Mouse (Mus musculus) intestine, embryonic 16.5 days (tissue): ENCODE results near the gene Fbxl13. TPM values are rescaled to one million over a fixed set of nuclear protein-coding genes. Genes with fewer than 3 reads are reported as not detected.
A peak's percentile ranks its signal among the peaks of the same experiment; 100 is the strongest.

Experiments used
- ATAC-seq: fragments of 200-750 bp; cut with Nextera tagmentation; 2 replicates; pipeline ENCODE4 v1.8.0; 2017; ENCODE audit warnings: moderate TSS enrichment, moderate library complexity
- H3K27ac ChIP-seq: fragments of 300-500 bp; sonication (generic); 2 replicates; pipeline ENCODE4 v1.5.1; 2014; ENCODE audit warnings: mild to moderate bottlenecking, low read length
- H3K27me3 ChIP-seq: fragments of 300-500 bp; sonication (generic); replicated peaks from 2 replicates; pipeline ENCODE4 v1.6.1; 2014; ENCODE audit warnings: low read length, control low read depth, mixed read lengths; ENCODE audit not compliant: control insufficient read depth, insufficient read depth
- H3K36me3 ChIP-seq: fragments of 300-500 bp; sonication (generic); 2 replicates; pipeline ENCODE4 v1.6.1; 2014; ENCODE audit warnings: low read length, control low read depth; ENCODE audit not compliant: control insufficient read depth, insufficient read depth
- H3K4me1 ChIP-seq: fragments of 300-500 bp; sonication (generic); 2 replicates; pipeline ENCODE4 v1.6.1; 2014; ENCODE audit warnings: low read length, control low read depth, mixed read lengths; ENCODE audit not compliant: control insufficient read depth, insufficient read depth
- H3K4me2 ChIP-seq: fragments of 300-500 bp; sonication (generic); 2 replicates; pipeline ENCODE4 v1.6.1; 2014; ENCODE audit warnings: low read depth, low read length, control low read depth
- H3K4me3 ChIP-seq: fragments of 300-500 bp; sonication (generic); 2 replicates; pipeline ENCODE4 v1.5.1; 2014; ENCODE audit warnings: mild to moderate bottlenecking, low read length
- H3K9ac ChIP-seq: fragments of 300-500 bp; sonication (generic); 2 replicates; pipeline ENCODE4 v1.6.1; 2014; ENCODE audit warnings: low read depth, low read length
- H3K9me3 ChIP-seq: fragments of 300-500 bp; sonication (generic); 2 replicates; pipeline ENCODE4 v1.6.1; 2016; ENCODE audit warnings: low read length, control low read depth; ENCODE audit not compliant: control insufficient read depth
- WGBS: fragments of 180-500 bp; shearing (Covaris S2); extraction: QIAGEN DNeasy Blood & Tissue Kit; methylation state at CpG from one replicate; pipeline ENCODE4 v1.1.7; 2014; 5-methylcytosine and 5-hydroxymethylcytosine counted together
- polyA plus RNA-seq: library from polyadenylated mRNA; unstranded; fragments of >200 nt; fragmentation: Nextera tagmentation; extraction: Ambion mirVana; gene quantifications from 2 replicates; pipeline ENCODE4 v1.2.1, GENCODE M21; 2015

Fbxl13 gene
- polyA plus RNA-seq, 1 experiment from 2014 or later, result 0.09 TPM

DNA sequence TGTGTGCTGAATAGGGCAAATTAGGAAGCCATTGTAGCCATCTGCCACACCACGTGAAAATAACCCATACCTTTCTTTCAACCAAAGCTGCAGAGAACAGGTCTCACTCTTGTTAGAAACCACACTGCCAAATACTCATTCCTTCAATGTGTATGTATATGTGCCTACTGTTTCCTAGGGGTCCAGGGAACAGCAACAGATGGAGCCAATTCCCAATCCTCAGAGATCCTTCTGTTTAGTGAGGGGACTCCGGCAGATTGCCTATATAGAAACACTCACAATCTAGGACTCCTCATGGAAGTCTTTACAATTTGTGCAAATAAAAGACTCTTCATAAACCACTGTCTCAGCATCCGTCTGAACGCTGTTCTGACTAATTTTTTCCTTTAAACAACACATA is 127.2 kb downstream of the Fbxl13 start:
- 76% methylated on average over 4 of the region's 4 CpGs for whole genome bisulfite sequencing
- H3K4me3 ChIP-seq, result no peak overlapping the region
- H3K27me3 ChIP-seq, result no peaks in the 10 kb centered on the region
- no peak overlapping the region for H3K4me2 ChIP-seq
- H3K27ac ChIP-seq, result no peak overlapping the region
- no peaks in the 10 kb centered on the region for H3K9me3 ChIP-seq
- ATAC-seq, result no peak
- no peaks in the 10 kb centered on the region for H3K36me3 ChIP-seq
- no peak overlapping the region for H3K9ac ChIP-seq
- H3K4me1 ChIP-seq, result no peaks in the 10 kb centered on the region

DNA sequence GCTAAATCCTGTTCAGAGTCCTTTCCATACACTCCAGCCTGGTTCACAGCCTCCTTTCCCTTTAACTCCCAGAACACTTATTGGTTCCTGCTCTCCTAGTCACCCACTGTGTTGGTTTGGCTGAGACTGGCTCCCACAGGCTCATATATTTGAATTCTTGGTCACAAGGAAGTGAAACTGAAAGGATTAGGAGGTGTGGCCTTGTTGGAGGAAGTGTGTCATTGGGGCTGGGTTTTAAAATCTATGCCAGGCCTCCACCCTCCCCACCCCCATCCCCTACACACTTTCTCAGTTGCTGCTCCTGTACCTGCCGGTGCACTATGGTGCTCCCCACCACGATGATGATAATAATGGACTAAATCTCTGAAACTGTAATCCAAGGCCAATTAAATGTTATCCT is 127.9 kb downstream of the Fbxl13 start:
- H3K27me3 ChIP-seq, result no peaks in the 10 kb centered on the region
- no peak overlapping the region for H3K4me2 ChIP-seq
- no peak overlapping the region for H3K9ac ChIP-seq
- no peaks in the 10 kb centered on the region for H3K36me3 ChIP-seq
- no peaks in the 10 kb centered on the region for H3K4me1 ChIP-seq
- no peak for ATAC-seq
- no peaks in the 10 kb centered on the region for H3K9me3 ChIP-seq
- no peak overlapping the region for H3K4me3 ChIP-seq
- 87% methylated on average over 2 of the region's 2 CpGs for WGBS
- no peak overlapping the region for H3K27ac ChIP-seq

DNA sequence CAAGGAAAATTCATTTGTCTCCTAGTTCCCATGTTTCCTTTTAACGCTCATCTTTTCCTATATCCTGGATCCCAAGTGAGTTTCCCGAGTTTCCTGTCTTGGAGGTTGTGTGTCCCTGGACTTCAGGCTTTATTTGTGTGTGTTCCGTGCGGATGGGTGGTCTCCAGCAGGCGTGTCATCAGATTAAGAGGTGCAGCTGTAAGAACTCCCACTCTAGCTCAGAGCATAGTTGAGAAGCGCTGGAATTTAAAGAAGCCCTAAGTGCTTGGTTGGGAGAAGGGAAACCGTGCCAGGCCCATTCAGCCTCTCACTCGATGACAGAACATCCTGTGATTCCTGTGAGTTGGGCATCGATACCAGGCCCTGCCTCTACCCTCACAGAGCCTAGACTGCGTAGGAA is 132.1 kb downstream of the Fbxl13 start:
- no peak overlapping the region for H3K9ac ChIP-seq
- H3K36me3 ChIP-seq, result no peaks in the 10 kb centered on the region
- 48% methylated on average over 10 of the region's 10 CpGs for WGBS
- peak; percentile 80 for ATAC-seq
- no peak overlapping the region for H3K27ac ChIP-seq
- H3K9me3 ChIP-seq, result no peaks in the 10 kb centered on the region
- no peak overlapping the region for H3K4me3 ChIP-seq
- no peak overlapping the region for H3K4me2 ChIP-seq
- H3K4me1 ChIP-seq, result no peaks in the 10 kb centered on the region
- no peaks in the 10 kb centered on the region for H3K27me3 ChIP-seq

DNA sequence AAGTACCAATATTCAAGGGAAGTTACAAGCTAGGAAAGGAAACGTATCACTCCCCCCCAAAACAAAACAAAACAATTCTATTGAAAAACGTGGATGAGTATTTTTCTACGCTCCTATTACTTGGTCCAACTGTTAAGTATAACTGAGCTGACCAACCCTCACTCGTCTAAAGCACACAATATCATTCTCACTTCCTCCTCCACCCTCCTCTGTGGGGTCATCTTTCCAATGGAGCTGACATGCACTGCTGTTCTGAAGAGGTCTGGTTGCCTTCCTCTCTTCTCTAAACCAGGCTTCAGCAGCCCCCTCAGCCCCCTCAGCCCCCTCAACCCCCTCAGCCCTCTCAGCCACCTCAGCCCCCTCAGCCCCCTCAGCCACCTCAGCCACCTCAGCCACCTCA is 135.6 kb downstream of the Fbxl13 start:
- no peaks in the 10 kb centered on the region for H3K36me3 ChIP-seq
- 74% methylated on average over 4 of the region's 4 CpGs for WGBS
- ATAC-seq, result no peak

DNA sequence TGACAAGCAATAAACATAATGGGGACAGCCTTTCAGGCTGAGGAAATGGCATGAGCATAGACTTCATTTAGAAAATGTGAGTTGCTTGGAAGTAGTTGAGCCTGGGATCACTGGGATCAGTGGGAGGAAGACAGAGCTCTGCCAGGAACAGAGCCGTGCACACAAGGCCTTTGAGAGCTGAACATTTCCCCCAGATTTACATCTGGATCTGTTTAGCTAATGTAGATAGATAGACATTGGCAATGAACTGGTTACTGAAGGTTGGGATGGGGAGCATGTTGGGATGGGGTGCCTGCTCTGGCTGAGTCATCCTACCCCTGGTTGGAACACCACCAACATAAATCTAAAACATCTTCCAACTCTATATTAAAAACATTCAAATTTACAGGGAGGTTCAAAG is 138.5 kb downstream of the Fbxl13 start:
- H3K36me3 ChIP-seq, result no peaks in the 10 kb centered on the region
- no peaks in the 10 kb centered on the region for H3K27me3 ChIP-seq
- H3K27ac ChIP-seq, result no peak overlapping the region
- H3K9ac ChIP-seq, result no peak overlapping the region
- no peak overlapping the region for H3K4me2 ChIP-seq
- H3K4me3 ChIP-seq, result no peak overlapping the region
- WGBS, result 65% methylated on average over 1 of the region's 1 CpGs
- no peak for ATAC-seq
- no peaks in the 10 kb centered on the region for H3K4me1 ChIP-seq
- H3K9me3 ChIP-seq, result no peaks in the 10 kb centered on the region

More for the DNA sequence above, 135.6 kb downstream of the Fbxl13 start:
- Histone ChIP-seq H3K4me3 (no peak overlapping the region), H3K4me1 (no peaks in the 10 kb centered on the region), H3K27ac (no peak overlapping the region), H3K9me3 (no peaks in the 10 kb centered on the region), H3K27me3 (no peaks in the 10 kb centered on the region), H3K9ac (no peak overlapping the region), H3K4me2 (no peak overlapping the region)

DNA sequence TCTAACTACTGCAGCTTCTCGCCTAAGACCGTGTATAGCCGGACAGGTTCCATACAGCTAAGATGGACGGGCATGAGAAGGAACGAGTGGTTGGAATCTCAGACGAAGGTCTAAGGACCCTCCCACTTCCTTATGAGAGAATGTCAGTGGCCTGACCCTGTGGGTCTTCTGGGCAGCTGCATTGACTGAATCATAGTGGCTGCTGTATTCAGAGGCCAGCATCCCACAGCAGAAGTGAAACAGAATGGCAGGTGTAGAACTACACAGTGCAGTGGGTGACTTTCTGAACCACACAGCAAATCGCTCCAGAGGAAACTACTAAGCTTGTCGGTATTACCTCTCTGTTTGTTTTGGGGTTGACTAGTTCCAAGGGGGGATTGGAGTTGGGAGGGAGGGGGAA is 140.3 kb downstream of the Fbxl13 start:
- H3K27ac ChIP-seq, result no peak overlapping the region
- no peak for ATAC-seq
- 77% methylated on average over 8 of the region's 8 CpGs for WGBS
- H3K36me3 ChIP-seq, result no peaks in the 10 kb centered on the region
- H3K4me3 ChIP-seq, result no peak overlapping the region
- H3K4me2 ChIP-seq, result no peak overlapping the region
- no peaks in the 10 kb centered on the region for H3K9me3 ChIP-seq
- no peaks in the 10 kb centered on the region for H3K27me3 ChIP-seq
- no peak overlapping the region for H3K9ac ChIP-seq
- 0 out of 2 replicates have a peak, but pooled peaks cover 5% of the 10 kb centered on the region for H3K4me1 ChIP-seq

DNA sequence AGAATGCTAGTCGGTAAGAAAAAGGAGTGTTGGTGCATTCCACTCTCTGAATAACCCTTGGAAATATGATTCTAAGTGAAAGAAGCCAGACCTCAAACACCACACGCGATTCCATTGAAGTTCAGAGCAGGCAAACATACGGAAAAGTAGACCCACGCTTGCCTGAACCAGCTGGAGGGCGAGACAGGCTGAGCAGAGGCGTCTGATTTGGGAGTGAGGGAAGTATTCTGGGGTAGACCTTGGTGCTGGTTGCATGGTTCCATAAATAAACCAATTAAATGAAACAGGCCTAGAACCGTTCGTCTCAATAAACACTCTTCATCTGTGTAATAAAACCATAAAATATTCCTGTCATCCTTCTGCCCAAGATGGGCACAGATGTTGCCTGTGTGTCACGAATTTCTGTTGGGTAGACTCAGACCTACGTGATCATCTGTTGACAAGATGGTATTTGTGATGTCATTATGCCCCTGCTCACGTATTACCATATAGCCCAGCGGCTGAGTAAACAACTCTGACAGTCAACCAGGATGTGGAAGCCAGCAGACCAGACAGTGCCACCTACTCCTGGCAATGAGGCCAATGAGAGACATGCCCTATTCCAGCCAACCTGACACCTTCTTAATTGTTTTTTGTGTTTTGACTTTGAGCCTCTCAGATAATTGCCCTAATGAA is 142.4 kb downstream of the Fbxl13 start:
- no peak for ATAC-seq
- 61% methylated on average over 13 of the region's 13 CpGs for WGBS
- Histone ChIP-seq H3K36me3 (no peaks in the 10 kb centered on the region), H3K4me2 (no peak overlapping the region), H3K4me3 (no peak overlapping the region), H3K9me3 (no peaks in the 10 kb centered on the region), H3K4me1 (0 out of 2 replicates have a peak, but pooled peaks cover 5% of the 10 kb centered on the region), H3K9ac (no peak overlapping the region), H3K27me3 (no peaks in the 10 kb centered on the region), H3K27ac (no peak overlapping the region)

DNA sequence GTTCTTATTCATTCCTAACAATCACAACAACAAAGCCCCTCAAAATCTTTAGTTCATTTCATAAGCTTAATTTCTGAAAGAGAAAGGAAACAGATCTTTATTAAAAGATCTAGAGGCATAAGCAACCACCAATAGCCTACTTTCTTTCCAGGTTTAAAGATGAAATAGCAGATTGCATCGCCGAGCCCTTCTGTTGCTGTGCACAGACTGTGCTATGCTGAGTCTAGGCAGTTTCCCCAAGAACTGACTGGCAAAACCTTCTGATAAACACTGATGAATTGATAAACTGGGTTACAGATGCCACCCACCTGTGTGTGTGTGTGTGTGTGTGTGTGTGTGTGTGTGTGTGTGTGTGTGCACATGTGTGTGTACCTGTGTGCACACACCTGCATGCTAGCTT is 144.5 kb downstream of the Fbxl13 start:
- WGBS, result 60% methylated on average over 2 of the region's 2 CpGs
- Histone ChIP-seq H3K4me2 (no peak overlapping the region), H3K9me3 (no peaks in the 10 kb centered on the region), H3K27me3 (no peaks in the 10 kb centered on the region), H3K4me3 (no peak overlapping the region), H3K36me3 (no peaks in the 10 kb centered on the region), H3K27ac (no peak overlapping the region), H3K9ac (no peak overlapping the region), H3K4me1 (0 out of 2 replicates have a peak, but pooled peaks cover 5% of the 10 kb centered on the region)
- no peak for ATAC-seq

DNA sequence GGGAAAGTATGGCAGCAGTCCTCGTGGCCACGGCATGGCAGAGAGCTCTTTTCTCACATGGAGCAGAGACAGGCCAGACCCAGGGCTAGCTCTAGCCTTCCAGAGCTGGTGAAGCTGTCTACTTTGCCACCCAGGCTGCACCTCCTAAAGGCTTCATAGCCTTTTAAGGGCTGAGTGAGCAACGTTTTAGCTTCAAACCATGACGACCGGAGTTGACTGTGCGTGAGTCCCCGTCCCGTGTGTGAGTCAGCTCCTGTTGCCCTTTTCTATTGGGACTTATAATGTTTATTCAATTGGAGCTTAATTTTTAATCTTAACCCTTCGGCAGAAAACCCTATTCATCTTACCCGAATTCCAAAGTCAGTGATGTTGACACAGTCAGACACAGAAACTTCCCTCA is 145.3 kb downstream of the Fbxl13 start:
- ATAC-seq, result no peak
- Histone ChIP-seq H3K4me3 (no peak overlapping the region), H3K9me3 (no peaks in the 10 kb centered on the region), H3K9ac (no peak overlapping the region), H3K4me1 (0 out of 2 replicates have a peak, but pooled peaks cover 5% of the 10 kb centered on the region), H3K36me3 (no peaks in the 10 kb centered on the region), H3K4me2 (no peak overlapping the region), H3K27ac (no peak overlapping the region), H3K27me3 (no peaks in the 10 kb centered on the region)
- WGBS, result 60% methylated on average over 10 of the region's 10 CpGs

DNA sequence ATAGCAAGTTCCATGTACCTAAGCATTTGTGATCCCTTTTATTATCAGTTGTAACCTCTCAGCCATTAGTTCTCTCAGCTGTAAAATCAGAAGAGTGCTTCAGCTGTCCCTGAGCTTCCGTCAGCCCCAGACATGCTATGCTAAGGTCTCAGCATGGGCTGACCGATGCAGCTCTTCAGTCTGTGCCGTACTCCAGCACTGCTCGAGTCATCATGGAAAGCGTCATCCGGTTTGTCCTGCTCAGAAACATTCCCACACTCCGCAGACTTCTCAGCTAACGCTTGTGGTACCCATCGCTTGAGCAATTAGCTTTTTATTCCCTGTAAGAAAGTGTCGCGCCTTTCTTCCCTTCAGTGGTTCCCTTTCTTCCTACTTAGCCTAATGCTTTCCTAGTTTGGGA is 146.5 kb downstream of the Fbxl13 start:
- Histone ChIP-seq H3K27ac (no peak overlapping the region), H3K4me1 (0 out of 2 replicates have a peak, but pooled peaks cover 5% of the 10 kb centered on the region), H3K4me2 (no peak overlapping the region), H3K4me3 (no peak overlapping the region), H3K27me3 (no peaks in the 10 kb centered on the region), H3K36me3 (no peaks in the 10 kb centered on the region), H3K9ac (no peak overlapping the region), H3K9me3 (no peaks in the 10 kb centered on the region)
- WGBS, result 71% methylated on average over 11 of the region's 11 CpGs
- ATAC-seq, result no peak
